Mouse (Mus musculus) olfactory bulb, adult 2 months (tissue): Measurements from ENCODE around the gene Cybrd1.

Experiments used
- CTCF ChIP-seq: fragments of 200-500 bp; IDR thresholded peaks from 2 replicates; pipeline ENCODE4 v1.5.1; 2012; ENCODE audit warnings: low read depth, mild to moderate bottlenecking, low read length, moderate library complexity; ENCODE audit not compliant: insufficient read depth
- POLR2A ChIP-seq: fragments of 200-500 bp; IDR thresholded peaks from 2 replicates; pipeline ENCODE4 v1.6.1; 2012; ENCODE audit warnings: mild to moderate bottlenecking, low read depth, low read length, moderate library complexity; ENCODE audit not compliant: insufficient read depth

DNA sequence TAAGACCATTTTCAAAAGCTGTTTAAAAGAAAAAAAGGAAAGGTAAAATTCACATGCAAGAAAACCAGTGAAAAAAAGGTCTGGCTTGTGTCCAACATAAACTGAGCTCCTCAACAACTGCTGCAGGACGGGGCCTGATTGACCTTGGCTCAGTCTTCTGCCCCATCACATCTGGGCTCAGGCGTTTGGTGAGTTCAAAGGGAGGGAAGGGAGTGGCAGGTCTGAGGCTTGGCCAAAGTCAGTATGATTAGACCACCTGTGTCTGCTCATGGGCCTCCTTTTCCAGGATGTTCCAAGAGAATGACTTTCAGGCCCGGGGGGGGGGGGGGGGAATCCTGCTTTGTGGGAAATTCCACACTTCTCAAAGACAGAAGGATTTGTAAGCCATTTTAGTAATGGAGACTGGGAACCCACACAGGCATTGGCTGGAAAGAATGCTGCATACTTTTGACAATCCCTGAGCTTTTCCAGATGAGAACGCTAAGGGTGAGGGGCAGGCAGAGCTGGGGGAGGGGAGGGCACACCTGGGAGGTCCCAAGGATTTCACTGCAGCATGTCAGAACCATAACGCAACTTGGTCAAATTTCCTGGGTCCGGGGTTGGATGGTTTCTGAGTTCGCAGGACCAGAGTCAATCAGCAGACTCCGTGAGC, 63.0 kb downstream of the Cybrd1 start:
- TF ChIP-seq CTCF (no peak), POLR2A (no peak)
